Mouse (Mus musculus) hindbrain, embryonic 15.5 days (tissue): Measurements from ENCODE around the gene Kcnma1. TPM values are rescaled to one million over a fixed set of nuclear protein-coding genes. Genes with fewer than 3 reads are reported as not detected.
A peak's percentile ranks its signal among the peaks of the same experiment; 100 is the strongest.

Experiments used
- ATAC-seq: fragments of 200-750 bp; cut with Nextera tagmentation; 2 replicates; pipeline ENCODE4 v1.8.0; 2017; ENCODE audit warnings: low read depth, moderate number of reproducible peaks, moderate TSS enrichment; ENCODE audit not compliant: low FRiP score
- H3K27ac ChIP-seq: fragments of 300-500 bp; sonication (generic); replicated peaks from 2 replicates; pipeline ENCODE4 v1.5.1; 2015; ENCODE audit warnings: mild to moderate bottlenecking, inconsistent platforms
- H3K27me3 ChIP-seq: fragments of 300-500 bp; sonication (generic); 2 replicates; pipeline ENCODE4 v1.6.1; 2015; ENCODE audit warnings: control low read depth, inconsistent platforms
- H3K36me3 ChIP-seq: fragments of 300-500 bp; sonication (generic); 2 replicates; pipeline ENCODE4 v1.6.1; 2015; ENCODE audit warnings: control low read depth, inconsistent platforms
- H3K4me1 ChIP-seq: fragments of 300-500 bp; sonication (generic); replicated peaks from 2 replicates; pipeline ENCODE4 v1.6.1; 2015; ENCODE audit warnings: control low read depth, inconsistent platforms
- H3K4me2 ChIP-seq: fragments of 300-500 bp; sonication (generic); 2 replicates; pipeline ENCODE4 v1.6.1; 2015; ENCODE audit warnings: moderate library complexity, mild to moderate bottlenecking, inconsistent platforms
- H3K4me3 ChIP-seq: fragments of 300-500 bp; sonication (generic); 2 replicates; pipeline ENCODE4 v1.5.1; 2015; ENCODE audit warnings: mild to moderate bottlenecking, inconsistent platforms
- H3K9ac ChIP-seq: fragments of 300-500 bp; sonication (generic); 2 replicates; pipeline ENCODE4 v1.6.1; 2015; ENCODE audit warnings: inconsistent platforms
- H3K9me3 ChIP-seq: fragments of 300-500 bp; sonication (generic); 2 replicates; pipeline ENCODE4 v1.6.1; 2016; ENCODE audit warnings: control low read depth, inconsistent platforms
- WGBS: fragments of 180-500 bp; shearing (Covaris S2); methylation state at CpG from one replicate; pipeline ENCODE4 v1.1.7; 2015; 5-methylcytosine and 5-hydroxymethylcytosine counted together
- polyA plus RNA-seq: library from polyadenylated mRNA; unstranded; fragments of >200 nt; fragmentation: Nextera tagmentation; extraction: Ambion mirVana; gene quantifications from 2 replicates; pipeline ENCODE4 v1.2.1, GENCODE M21; 2015

Kcnma1 gene
- polyA plus RNA-seq, 1 experiment from 2014 or later: 16.6 TPM

DNA sequence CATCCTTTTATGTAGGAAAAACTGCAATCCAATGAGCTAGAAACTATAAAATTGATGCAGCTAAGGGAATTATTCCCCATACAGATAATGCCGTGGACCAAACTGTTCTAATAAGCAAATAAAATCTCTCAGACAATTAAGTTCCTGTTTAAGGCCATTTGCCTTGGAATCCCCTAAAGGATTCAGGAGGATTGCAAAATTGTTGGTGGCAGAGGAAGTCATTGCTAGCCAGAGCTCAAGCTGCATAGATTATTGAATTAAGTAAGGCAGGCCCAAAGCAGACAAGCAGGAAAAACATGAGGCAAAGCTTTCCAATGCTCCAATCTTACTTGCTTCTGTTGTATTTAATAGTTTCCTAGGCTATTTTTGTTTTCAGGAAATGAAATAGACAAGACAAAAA lies 441.5 kb downstream of the Kcnma1 start:
- no peak overlapping the region for H3K27ac ChIP-seq
- H3K4me1 ChIP-seq: no peaks in the 10 kb centered on the region; the same call in 1 of the 2 replicates
- H3K9ac ChIP-seq: no peak overlapping the region
- H3K4me3 ChIP-seq: no peak overlapping the region
- no peaks in the 10 kb centered on the region for H3K36me3 ChIP-seq
- H3K27me3 ChIP-seq: no peaks in the 10 kb centered on the region
- no peak overlapping the region for H3K4me2 ChIP-seq
- no peaks in the 10 kb centered on the region for H3K9me3 ChIP-seq
- no peak for ATAC-seq
- WGBS: 35% methylated on average over 1 of the region's 1 CpGs

DNA sequence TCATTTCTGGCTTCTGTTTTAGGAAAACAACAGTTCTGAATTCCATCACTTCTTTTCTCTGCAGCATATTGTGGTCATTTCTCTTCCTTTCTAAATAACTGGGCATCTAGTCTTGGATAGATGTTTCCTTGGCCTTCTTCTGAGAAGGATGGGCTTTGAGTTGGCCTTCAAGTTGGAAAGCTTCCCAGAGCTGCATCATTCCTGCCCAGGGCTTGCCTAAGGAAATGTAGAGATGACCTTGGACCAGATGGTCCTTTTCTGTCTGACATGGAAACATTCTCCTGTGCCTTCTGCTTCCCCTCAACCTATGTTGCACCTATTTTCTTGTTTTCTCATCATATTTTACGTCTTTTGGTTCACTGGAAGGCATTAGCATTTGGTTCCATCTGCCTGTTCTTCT lies 444.0 kb downstream of the Kcnma1 start:
- Histone ChIP-seq H3K9me3 (no peaks in the 10 kb centered on the region), H3K9ac (no peak overlapping the region), H3K4me2 (no peak overlapping the region), H3K27ac (no peak overlapping the region), H3K4me3 (no peak overlapping the region), H3K4me1 (peaks cover 3% of the 10 kb centered on the region; the same call in 1 of the 2 replicates), H3K36me3 (no peaks in the 10 kb centered on the region), H3K27me3 (no peaks in the 10 kb centered on the region)
- ATAC-seq: no peak
- WGBS: 67% methylated on average over 1 of the region's 1 CpGs

DNA sequence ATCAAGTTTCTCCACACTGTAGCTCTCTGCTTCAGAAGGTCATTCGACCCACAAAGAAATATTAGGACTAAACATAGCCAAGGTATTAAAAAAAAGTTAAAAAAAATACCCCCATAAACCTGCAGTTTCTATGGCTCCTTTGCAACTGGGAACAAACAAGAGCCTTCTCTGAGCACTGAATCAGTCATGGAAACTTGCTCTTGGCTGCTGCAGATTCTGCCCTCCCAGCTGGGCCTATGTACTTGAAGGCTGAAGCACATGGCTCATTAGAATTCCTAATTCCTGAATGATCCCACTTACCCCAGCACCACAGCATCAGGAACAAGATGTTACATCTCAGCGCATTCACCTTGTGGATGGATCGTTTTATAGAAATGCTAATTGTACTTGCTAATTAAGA lies 448.4 kb downstream of the Kcnma1 start:
- Histone ChIP-seq H3K9ac (no peak overlapping the region), H3K4me3 (no peak overlapping the region), H3K4me1 (peaks cover 17% of the 10 kb centered on the region), H3K27ac (no peak overlapping the region), H3K9me3 (no peaks in the 10 kb centered on the region), H3K36me3 (no peaks in the 10 kb centered on the region), H3K27me3 (no peaks in the 10 kb centered on the region), H3K4me2 (no peak overlapping the region)
- ATAC-seq: no peak
- WGBS: 70% methylated on average over 3 of the region's 3 CpGs

DNA sequence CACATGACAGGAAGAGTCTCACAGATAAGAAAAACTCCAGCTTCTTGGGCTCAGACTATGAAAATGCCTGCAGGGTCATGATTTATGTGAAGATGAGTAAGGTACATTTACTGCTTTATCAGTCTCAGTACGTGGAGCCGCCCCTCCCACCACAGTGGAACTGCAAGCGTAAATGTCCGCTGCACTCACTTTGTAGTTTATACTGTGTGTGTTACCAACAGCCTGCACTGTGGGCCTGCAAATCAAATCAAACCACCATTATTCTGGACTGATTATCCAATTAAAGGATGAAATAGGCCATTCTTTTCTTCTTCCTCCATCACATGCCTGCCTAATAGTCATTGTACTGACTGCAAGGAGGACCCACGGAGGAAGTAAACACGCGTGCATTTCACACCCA lies 449.8 kb downstream of the Kcnma1 start:
- no peak overlapping the region for H3K27ac ChIP-seq
- H3K4me2 ChIP-seq: no peak overlapping the region
- H3K36me3 ChIP-seq: no peaks in the 10 kb centered on the region
- H3K4me3 ChIP-seq: no peak overlapping the region
- 45% methylated on average over 7 of the region's 7 CpGs for WGBS
- no peaks in the 10 kb centered on the region for H3K9me3 ChIP-seq
- H3K27me3 ChIP-seq: no peaks in the 10 kb centered on the region
- peaks cover 17% of the 10 kb centered on the region for H3K4me1 ChIP-seq
- ATAC-seq: 0 out of 2 replicates have a peak, but pooled peaks have one; percentile 27
- H3K9ac ChIP-seq: no peak overlapping the region

DNA sequence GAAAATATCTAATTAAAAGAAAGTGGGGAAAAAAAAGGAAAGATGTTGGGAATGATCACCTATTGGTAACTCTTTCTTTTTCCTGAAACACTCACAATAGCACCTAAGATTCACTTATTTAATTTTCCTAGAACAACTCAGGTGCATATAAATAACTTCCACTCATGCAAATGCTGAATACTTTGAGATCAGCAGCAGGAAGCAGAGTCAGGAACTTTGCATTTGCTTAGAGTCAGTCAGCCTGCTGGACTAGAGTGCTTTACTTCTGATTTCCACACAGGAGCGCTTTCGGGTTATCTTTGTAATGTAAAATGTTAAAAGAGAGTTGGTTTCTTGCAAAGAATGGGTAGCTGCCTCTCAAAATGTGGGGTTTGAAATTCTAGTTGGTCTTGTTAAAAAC lies 451.1 kb downstream of the Kcnma1 start:
- Histone ChIP-seq H3K4me1 (peaks cover 17% of the 10 kb centered on the region), H3K4me3 (no peak overlapping the region), H3K27ac (no peak overlapping the region), H3K36me3 (no peaks in the 10 kb centered on the region), H3K27me3 (no peaks in the 10 kb centered on the region), H3K9me3 (no peaks in the 10 kb centered on the region), H3K4me2 (no peak overlapping the region), H3K9ac (no peak overlapping the region)
- WGBS: 64% methylated on average over 2 of the region's 2 CpGs
- no peak for ATAC-seq

DNA sequence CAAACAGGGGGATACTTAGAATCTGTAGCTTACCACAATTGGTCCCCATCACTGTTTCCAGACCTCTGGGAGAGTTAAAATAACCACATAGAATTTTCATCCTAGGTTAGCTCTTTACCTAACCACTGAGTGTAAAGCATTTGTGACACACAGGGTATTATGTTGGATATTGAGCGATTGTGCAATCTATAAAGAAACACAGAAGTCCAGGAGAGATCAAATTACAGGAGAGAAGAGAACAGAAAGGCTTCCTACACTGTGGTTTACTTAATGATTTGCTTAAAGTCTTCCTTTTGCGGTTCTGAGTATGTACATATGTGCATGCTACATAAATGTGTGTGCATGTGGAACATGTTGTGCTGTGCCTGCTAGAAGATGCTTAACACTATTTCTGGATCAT lies 458.6 kb downstream of the Kcnma1 start:
- Histone ChIP-seq H3K9me3 (no peaks in the 10 kb centered on the region), H3K4me1 (no peaks in the 10 kb centered on the region), H3K9ac (no peak overlapping the region), H3K4me2 (no peak overlapping the region), H3K27me3 (no peaks in the 10 kb centered on the region), H3K27ac (no peak overlapping the region), H3K4me3 (no peak overlapping the region), H3K36me3 (no peaks in the 10 kb centered on the region)
- 77% methylated on average over 2 of the region's 2 CpGs for WGBS
- ATAC-seq: no peak

DNA sequence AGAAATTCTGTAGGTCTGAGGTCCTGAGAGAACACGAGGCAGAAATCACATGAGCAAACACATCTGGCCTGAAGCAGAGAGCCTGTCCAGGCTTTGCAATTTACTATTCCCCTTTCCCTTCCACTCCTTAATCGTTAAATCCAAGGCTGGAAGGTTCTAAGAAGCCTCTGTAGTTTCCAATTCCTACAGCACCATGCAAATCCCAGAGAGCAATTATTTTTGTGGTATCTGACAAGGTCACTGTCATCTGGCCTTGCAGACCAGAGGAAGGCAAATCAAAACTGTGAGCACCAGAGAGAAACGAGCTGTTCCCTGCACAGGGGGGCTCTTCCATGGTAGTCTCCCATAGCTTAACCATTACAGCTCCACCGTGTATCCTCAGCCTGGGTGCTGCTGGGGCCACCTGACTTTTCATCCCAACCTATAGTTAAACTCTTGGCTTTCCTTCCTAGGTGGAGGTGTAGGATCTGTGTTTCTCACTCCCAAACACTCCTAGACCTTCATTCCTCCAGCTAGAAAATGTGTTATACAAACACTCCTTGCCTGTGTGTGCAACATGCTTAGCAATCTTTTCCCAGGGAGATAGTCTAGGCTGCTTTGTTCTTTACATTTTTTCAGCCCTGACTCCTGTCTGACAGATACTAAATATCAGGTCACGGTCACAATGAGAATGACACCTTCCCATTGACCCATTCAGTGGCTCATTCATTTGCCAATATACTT lies 461.9 kb downstream of the Kcnma1 start:
- no peaks in the 10 kb centered on the region for H3K27me3 ChIP-seq
- 60% methylated on average over 5 of the region's 5 CpGs for WGBS
- no peaks in the 10 kb centered on the region for H3K9me3 ChIP-seq
- no peak overlapping the region for H3K4me2 ChIP-seq
- H3K4me3 ChIP-seq: no peak overlapping the region
- no peaks in the 10 kb centered on the region for H3K36me3 ChIP-seq
- H3K9ac ChIP-seq: no peak overlapping the region
- H3K27ac ChIP-seq: no peak overlapping the region
- no peaks in the 10 kb centered on the region for H3K4me1 ChIP-seq
- ATAC-seq: no peak

DNA sequence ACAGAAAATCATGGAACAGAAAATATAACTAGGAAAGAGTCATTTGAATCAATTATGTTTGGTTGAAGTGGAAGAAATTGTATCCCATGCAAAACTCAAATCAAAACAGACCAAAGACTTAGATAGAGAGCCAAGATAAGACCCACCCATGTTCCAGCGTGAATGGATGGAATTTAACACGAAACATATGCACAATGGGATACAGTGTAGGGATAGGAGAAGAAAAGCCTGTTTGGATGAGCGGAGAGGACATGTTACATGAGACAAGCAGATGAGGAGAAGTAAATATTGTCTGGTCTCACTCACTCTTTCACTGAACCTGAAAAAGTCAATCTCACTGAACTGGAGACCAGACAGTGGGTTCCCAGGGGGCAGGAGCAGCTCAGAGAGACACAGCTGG lies 463.8 kb downstream of the Kcnma1 start:
- H3K27ac ChIP-seq: no peak overlapping the region
- ATAC-seq: no peak
- no peak overlapping the region for H3K4me2 ChIP-seq
- no peaks in the 10 kb centered on the region for H3K27me3 ChIP-seq
- H3K9me3 ChIP-seq: no peaks in the 10 kb centered on the region
- no peaks in the 10 kb centered on the region for H3K36me3 ChIP-seq
- no peak overlapping the region for H3K9ac ChIP-seq
- no peak overlapping the region for H3K4me3 ChIP-seq
- WGBS: 93% methylated on average over 3 of the region's 3 CpGs
- H3K4me1 ChIP-seq: no peaks in the 10 kb centered on the region

DNA sequence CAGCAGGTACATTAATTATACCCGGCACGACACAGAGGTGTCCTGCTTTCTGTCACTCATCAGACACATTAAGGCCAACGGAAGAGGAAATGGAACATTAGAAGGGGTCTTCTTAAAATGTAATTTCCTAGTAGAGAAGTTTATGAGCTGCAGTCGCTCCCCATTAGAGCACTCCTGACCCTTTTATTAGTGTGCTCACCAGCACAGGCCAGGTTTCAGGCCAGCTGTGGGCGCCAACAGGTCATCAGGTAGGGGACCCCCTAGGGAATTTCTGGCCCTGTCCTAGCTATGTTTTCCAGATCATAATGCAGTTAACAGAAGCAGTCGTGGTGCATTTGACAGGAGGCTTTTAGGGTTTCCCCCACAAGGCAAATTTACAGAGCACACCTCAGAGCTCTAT lies 472.2 kb downstream of the Kcnma1 start:
- Histone ChIP-seq H3K36me3 (no peaks in the 10 kb centered on the region), H3K4me3 (no peak overlapping the region), H3K9ac (no peak overlapping the region), H3K4me2 (no peak overlapping the region), H3K4me1 (no peaks in the 10 kb centered on the region), H3K9me3 (no peaks in the 10 kb centered on the region), H3K27me3 (no peaks in the 10 kb centered on the region), H3K27ac (no peak overlapping the region)
- 91% methylated on average over 6 of the region's 6 CpGs for WGBS
- ATAC-seq: no peak

DNA sequence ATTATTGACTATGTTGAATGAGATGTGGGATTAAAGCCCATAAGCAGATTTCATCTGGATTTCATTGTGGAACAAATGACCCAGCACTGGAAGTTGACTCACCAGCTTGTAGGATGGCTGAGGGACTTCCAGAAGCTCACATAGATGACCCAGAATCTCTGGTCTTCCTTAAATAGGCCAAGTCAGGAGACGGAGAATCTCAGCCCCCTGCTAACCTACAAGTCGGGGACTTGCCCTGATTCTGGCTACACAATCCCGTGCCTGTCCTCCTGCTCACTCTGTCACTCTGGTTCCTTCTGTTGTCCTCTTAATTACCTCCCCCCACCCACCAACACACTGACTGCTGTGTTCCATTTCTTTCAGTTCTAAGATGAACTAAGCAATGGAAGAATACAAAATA lies 474.7 kb downstream of the Kcnma1 start:
- H3K9ac ChIP-seq: no peak overlapping the region
- ATAC-seq: no peak
- H3K4me1 ChIP-seq: no peaks in the 10 kb centered on the region
- no peak overlapping the region for H3K27ac ChIP-seq
- 89% methylated on average over 3 of the region's 3 CpGs for WGBS
- no peak overlapping the region for H3K4me3 ChIP-seq
- H3K27me3 ChIP-seq: no peaks in the 10 kb centered on the region
- H3K36me3 ChIP-seq: no peaks in the 10 kb centered on the region
- H3K9me3 ChIP-seq: no peaks in the 10 kb centered on the region
- H3K4me2 ChIP-seq: no peak overlapping the region

DNA sequence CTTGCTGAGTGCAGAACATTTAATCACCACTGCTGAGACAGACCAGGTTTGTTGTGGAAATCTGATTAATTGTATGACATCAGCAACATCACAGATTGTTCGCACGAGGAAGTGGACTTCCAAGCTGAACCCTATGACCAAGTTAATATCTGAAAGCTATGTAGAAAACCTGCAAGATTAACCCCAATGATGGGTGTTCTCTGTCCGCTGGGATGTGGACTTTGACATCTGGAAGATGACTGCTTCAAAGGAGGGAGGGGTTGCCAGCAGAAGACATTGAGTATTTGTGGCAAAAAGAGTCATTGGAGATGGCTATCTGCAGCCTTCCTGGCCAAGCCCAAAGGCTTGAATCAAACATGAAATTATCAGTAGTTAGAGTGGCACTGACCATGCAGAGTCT lies 480.9 kb downstream of the Kcnma1 start:
- Histone ChIP-seq H3K4me3 (no peak overlapping the region), H3K4me1 (no peaks in the 10 kb centered on the region), H3K4me2 (no peak overlapping the region), H3K27ac (no peak overlapping the region), H3K27me3 (no peaks in the 10 kb centered on the region), H3K36me3 (no peaks in the 10 kb centered on the region), H3K9me3 (no peaks in the 10 kb centered on the region), H3K9ac (no peak overlapping the region)
- ATAC-seq: no peak
- WGBS: 76% methylated on average over 3 of the region's 3 CpGs

DNA sequence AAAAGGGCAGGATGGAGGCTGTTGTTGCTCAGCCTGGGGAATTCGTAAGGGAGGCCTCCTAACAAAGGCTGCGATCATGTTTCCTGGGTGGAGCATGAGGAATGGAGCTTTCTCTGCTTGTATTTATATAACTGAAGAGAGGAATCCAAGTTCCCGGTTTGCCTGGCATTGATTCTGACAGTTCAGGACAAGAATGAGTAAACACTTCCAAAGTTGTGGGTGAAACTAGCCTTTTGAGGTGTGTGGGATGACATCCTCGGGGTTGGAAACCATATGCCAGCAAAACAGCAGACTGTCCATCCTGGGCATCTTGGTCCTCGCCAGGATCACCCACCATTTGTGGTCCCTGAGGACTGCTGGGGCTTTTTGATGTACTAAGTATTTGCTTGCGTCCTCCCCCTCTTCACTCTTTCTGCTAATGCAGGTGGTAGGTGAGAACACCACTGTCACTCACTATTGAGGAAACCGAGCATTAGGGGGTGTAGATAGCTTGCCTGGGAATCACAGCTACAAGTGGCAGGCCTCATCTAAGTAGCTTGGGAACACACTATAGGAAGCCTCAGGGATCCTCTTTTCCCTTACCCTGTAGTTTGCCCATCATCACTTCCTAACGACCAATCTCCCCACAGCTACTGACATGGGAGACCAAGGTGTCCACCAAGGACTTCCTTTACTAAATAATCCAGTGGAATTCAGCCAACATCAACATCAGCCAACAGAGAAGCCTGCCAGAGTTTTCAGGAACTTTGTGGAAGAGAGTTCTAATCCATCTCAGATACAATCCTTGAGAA lies 482.4 kb downstream of the Kcnma1 start:
- H3K27ac ChIP-seq: no peak overlapping the region
- H3K9ac ChIP-seq: no peak overlapping the region
- ATAC-seq: no peak
- H3K9me3 ChIP-seq: no peaks in the 10 kb centered on the region
- H3K4me2 ChIP-seq: no peak overlapping the region
- no peaks in the 10 kb centered on the region for H3K4me1 ChIP-seq
- H3K27me3 ChIP-seq: no peaks in the 10 kb centered on the region
- no peaks in the 10 kb centered on the region for H3K36me3 ChIP-seq
- 68% methylated on average over 8 of the region's 8 CpGs for WGBS
- H3K4me3 ChIP-seq: no peak overlapping the region
